Mouse (Mus musculus) midbrain, embryonic 14.5 days (tissue): ENCODE results near the gene Arhgap4. TPM values are rescaled to one million over a fixed set of nuclear protein-coding genes. Genes with fewer than 3 reads are reported as not detected.
A peak's percentile ranks its signal among the peaks of the same experiment; 100 is the strongest.

ENCODE experiments used
- ATAC-seq: fragments of 200-750 bp; cut with Nextera tagmentation; 2 replicates; pipeline ENCODE4 v1.8.0; 2017; ENCODE audit warnings: moderate number of reproducible peaks, moderate library complexity; ENCODE audit not compliant: low FRiP score, low TSS enrichment
- DNase-seq: peaks from one replicate; pipeline ENCODE4 v3.0.0-alpha.2; 2015
- H3K27ac ChIP-seq: fragments of 300-500 bp; sonication (generic); replicated peaks from 2 replicates; pipeline ENCODE4 v1.5.1; 2014; ENCODE audit warnings: mild to moderate bottlenecking, low read depth, low read length, moderate library complexity
- H3K27me3 ChIP-seq: fragments of 300-500 bp; sonication (generic); 2 replicates; pipeline ENCODE4 v1.6.1; 2014; ENCODE audit warnings: low read length, control low read depth, mixed read lengths; ENCODE audit not compliant: control insufficient read depth, insufficient read depth
- H3K36me3 ChIP-seq: fragments of 300-500 bp; sonication (generic); 2 replicates; pipeline ENCODE4 v1.6.1; 2014; ENCODE audit warnings: low read length, control low read depth; ENCODE audit not compliant: control insufficient read depth, insufficient read depth
- H3K4me1 ChIP-seq: fragments of 300-500 bp; sonication (generic); 2 replicates; pipeline ENCODE4 v1.6.1; 2014; ENCODE audit warnings: mild to moderate bottlenecking, antibody characterized with exemption, low read length, control low read depth; ENCODE audit not compliant: control insufficient read depth, insufficient read depth
- H3K4me2 ChIP-seq: fragments of 300-500 bp; sonication (generic); 2 replicates; pipeline ENCODE4 v1.6.1; 2014; ENCODE audit warnings: mild to moderate bottlenecking, low read length, moderate library complexity
- H3K4me3 ChIP-seq: fragments of 300-500 bp; sonication (generic); replicated peaks from 2 replicates; pipeline ENCODE4 v1.5.1; 2014; ENCODE audit warnings: low read depth, low read length
- H3K9ac ChIP-seq: fragments of 300-500 bp; sonication (generic); replicated peaks from 2 replicates; pipeline ENCODE4 v1.6.1; 2014; ENCODE audit warnings: mild to moderate bottlenecking, low read length, moderate library complexity
- H3K9me3 ChIP-seq: fragments of 300-500 bp; sonication (generic); 2 replicates; pipeline ENCODE4 v1.6.1; 2016; ENCODE audit warnings: low read length, control low read depth, mixed read lengths; ENCODE audit not compliant: control insufficient read depth
- WGBS: fragments of 180-500 bp; shearing (Covaris S2); extraction: QIAGEN DNeasy Blood & Tissue Kit; methylation state at CpG from one replicate; pipeline ENCODE4 v1.1.7; 2014; 5-methylcytosine and 5-hydroxymethylcytosine counted together
- polyA plus RNA-seq: library from polyadenylated mRNA; unstranded; fragments of >200 nt; fragmentation: Nextera tagmentation; extraction: Ambion mirVana; gene quantifications from 2 replicates; pipeline ENCODE4 v1.2.1, GENCODE M21; 2014

Gene Arhgap4
- polyA plus RNA-seq, 1 experiment from 2014 or later = 2.1 TPM

DNA sequence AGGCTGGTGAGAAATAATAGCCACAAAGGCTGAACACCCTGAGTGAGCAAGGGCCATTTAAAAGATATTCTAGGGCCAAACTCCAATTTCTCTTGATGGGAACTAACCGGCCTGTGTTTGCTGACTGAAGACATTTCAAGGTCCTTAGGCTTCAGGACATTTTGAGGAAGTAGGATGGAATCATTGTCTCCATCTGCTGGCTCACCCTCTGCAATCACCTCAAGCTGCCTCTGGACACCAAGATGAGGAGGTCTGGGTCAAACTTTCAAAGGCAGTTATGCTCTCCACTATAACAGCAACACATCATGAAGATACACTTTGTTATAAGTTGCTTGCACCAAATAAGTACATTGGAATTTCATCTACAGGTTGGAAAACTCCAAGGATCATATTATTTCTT is 11.6 kb downstream of the Arhgap4 start:
- Histone ChIP-seq H3K27ac (no peak overlapping the region), H3K4me1 (0 out of 2 replicates have a peak, but pooled peaks cover 2% of the 10 kb centered on the region), H3K36me3 (no peaks in the 10 kb centered on the region), H3K27me3 (no peaks in the 10 kb centered on the region), H3K9ac (no peak overlapping the region), H3K9me3 (no peaks in the 10 kb centered on the region), H3K4me2 (no peak overlapping the region), H3K4me3 (no peak overlapping the region)
- DNase-seq (no peak), ATAC-seq (no peak)
- 92% methylated on average over 1 of the region's 1 CpGs for WGBS

- ATAC-seq = no peak
- no peak overlapping the region for H3K4me3 ChIP-seq
- no peaks in the 10 kb centered on the region for H3K4me1 ChIP-seq
- no peaks in the 10 kb centered on the region for H3K9me3 ChIP-seq
- H3K9ac ChIP-seq = no peak overlapping the region
- no peaks in the 10 kb centered on the region for H3K36me3 ChIP-seq
- H3K4me2 ChIP-seq = no peak overlapping the region
- 66% methylated on average over 3 of the region's 3 CpGs for WGBS
- no peaks in the 10 kb centered on the region for H3K27me3 ChIP-seq
- peak; percentile 14 for DNase-seq
- H3K27ac ChIP-seq = no peak overlapping the region
Observed at GRCm38 (mm10) chrX:73897959-73898358, 23.7 kb downstream of the Arhgap4 start.

DNA sequence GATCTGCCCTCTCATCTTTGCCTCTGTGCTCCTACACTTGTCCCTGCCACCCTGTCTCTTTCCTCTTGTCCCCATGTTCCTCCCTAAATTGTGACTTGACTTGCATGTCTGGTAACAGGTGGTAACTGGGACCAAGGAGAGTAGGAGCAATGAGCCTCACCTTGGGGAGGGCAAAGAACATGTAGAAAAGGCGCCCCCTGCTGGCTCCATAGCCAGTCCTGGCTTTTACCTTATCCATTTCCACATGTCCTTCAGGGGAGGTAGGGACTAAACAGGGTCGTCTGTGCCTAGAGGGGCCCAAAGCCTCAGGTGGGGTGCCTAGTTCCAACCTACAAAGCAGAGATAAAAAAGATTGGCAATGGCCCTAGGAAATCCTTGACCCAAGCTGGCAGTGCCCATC is 26.0 kb downstream of the Arhgap4 start, which contains the start of gene L1cam:
L1cam (minus strand) TSS at position 387 of the 400 bp plus-strand sequence.
- 23% methylated on average over 2 of the region's 2 CpGs for WGBS
- H3K36me3 ChIP-seq = no peaks in the 10 kb centered on the region
- no peaks in the 10 kb centered on the region for H3K27me3 ChIP-seq
- no peak within 1 kb of the TSS for H3K4me3 ChIP-seq
- DNase-seq (peak; percentile 71), ATAC-seq (no peak)
- H3K27ac ChIP-seq = no peak within 1 kb of the TSS
- H3K9ac ChIP-seq = no peak within 1 kb of the TSS
- no peaks in the 10 kb centered on the region for H3K9me3 ChIP-seq
- no peak within 1 kb of the TSS for H3K4me2 ChIP-seq
- H3K4me1 ChIP-seq = no peaks in the 10 kb centered on the region

DNA sequence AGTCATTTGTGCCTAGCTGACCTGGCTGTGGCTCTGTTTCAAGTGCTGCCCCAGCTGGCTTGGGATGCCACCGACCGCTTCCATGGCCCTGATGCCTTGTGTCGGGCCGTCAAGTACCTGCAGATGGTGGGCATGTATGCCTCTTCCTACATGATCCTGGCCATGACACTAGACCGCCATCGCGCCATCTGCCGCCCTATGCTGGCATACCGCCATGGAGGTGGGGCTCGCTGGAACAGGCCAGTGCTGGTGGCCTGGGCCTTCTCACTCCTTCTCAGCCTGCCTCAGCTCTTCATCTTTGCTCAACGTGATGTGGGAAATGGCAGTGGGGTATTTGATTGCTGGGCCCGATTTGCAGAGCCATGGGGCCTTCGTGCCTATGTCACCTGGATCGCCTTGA is 28.8 kb downstream of the Arhgap4 start:
- no peaks in the 10 kb centered on the region for H3K9me3 ChIP-seq
- H3K36me3 ChIP-seq = no peaks in the 10 kb centered on the region
- DNase-seq (no peak), ATAC-seq (no peak)
- 90% methylated on average over 14 of the region's 14 CpGs for WGBS
- H3K9ac ChIP-seq = no peak overlapping the region
- no peak overlapping the region for H3K4me2 ChIP-seq
- no peak overlapping the region for H3K4me3 ChIP-seq
- no peak overlapping the region for H3K27ac ChIP-seq
- no peaks in the 10 kb centered on the region for H3K27me3 ChIP-seq
- H3K4me1 ChIP-seq = no peaks in the 10 kb centered on the region

- no peaks in the 10 kb centered on the region for H3K36me3 ChIP-seq
- WGBS = 86% methylated on average over 6 of the region's 6 CpGs
Observed at GRCm38 (mm10) chrX:73891551-73892152, 30.0 kb downstream of the Arhgap4 start, which contains the start of gene Avpr2. Gene Avpr2 (plus strand): TSS chrX:73892102.

GRCm38 (mm10) chrX:73881463-73881862 is 40.2 kb downstream of the Arhgap4 start:
- Histone ChIP-seq H3K36me3 (no peaks in the 10 kb centered on the region), H3K9me3 (no peaks in the 10 kb centered on the region), H3K27ac (no peak overlapping the region; the same call in 1 of the 2 replicates), H3K4me2 (peak overlapping the region; percentile 57), H3K4me3 (no peak overlapping the region; the same call in 1 of the 2 replicates), H3K27me3 (no peaks in the 10 kb centered on the region), H3K4me1 (no peaks in the 10 kb centered on the region; the same call in 1 of the 2 replicates), H3K9ac (peak overlapping the region; percentile 72)
- DNase-seq = peak; percentile 9
- no peak for ATAC-seq
- WGBS = 16% methylated on average over 6 of the region's 6 CpGs

More at GRCm38 (mm10) chrX:73891551-73892152, 30.0 kb downstream of the Arhgap4 start, which contains the start of gene Avpr2:
- Histone ChIP-seq H3K9me3 (no peaks in the 10 kb centered on the region), H3K27ac (no peak within 1 kb of the TSS), H3K4me3 (no peak within 1 kb of the TSS), H3K27me3 (no peaks in the 10 kb centered on the region), H3K9ac (no peak within 1 kb of the TSS), H3K4me2 (no peak within 1 kb of the TSS), H3K4me1 (no peaks in the 10 kb centered on the region)
- DNase-seq (no peak), ATAC-seq (no peak)

- H3K27ac ChIP-seq = peak overlapping the region; percentile 70
- H3K36me3 ChIP-seq = no peaks in the 10 kb centered on the region
- H3K9me3 ChIP-seq = no peaks in the 10 kb centered on the region
- 26% methylated on average over 16 of the region's 16 CpGs for WGBS
- peak overlapping the region; percentile 57 for H3K4me2 ChIP-seq
- H3K4me1 ChIP-seq = no peaks in the 10 kb centered on the region; the same call in 1 of the 2 replicates
- H3K9ac ChIP-seq = peak overlapping the region; percentile 72
- DNase-seq = no peak
- peak; percentile 32; the same call in 1 of the 2 replicates for ATAC-seq
- peak overlapping the region; percentile 51 for H3K4me3 ChIP-seq
- no peaks in the 10 kb centered on the region for H3K27me3 ChIP-seq
Observed at GRCm38 (mm10) chrX:73881036-73881427, 40.6 kb downstream of the Arhgap4 start.

GRCm38 (mm10) chrX:73880194-73881035 is 41.3 kb downstream of the Arhgap4 start:
- Histone ChIP-seq H3K27ac (peak overlapping the region; percentile 70), H3K36me3 (no peaks in the 10 kb centered on the region), H3K4me3 (peak overlapping the region; percentile 51), H3K9me3 (no peaks in the 10 kb centered on the region), H3K4me1 (peaks cover 6% of the 10 kb centered on the region; the same call in 1 of the 2 replicates), H3K27me3 (no peaks in the 10 kb centered on the region), H3K4me2 (peak overlapping the region; percentile 57), H3K9ac (peak overlapping the region; percentile 72)
- ATAC-seq = peak; percentile 73
- peak; percentile 79 for DNase-seq
- 18% methylated on average over 37 of the region's 48 CpGs for WGBS
